Mouse (Mus musculus) heart, adult 8-10 months (tissue): Measurements from ENCODE around the gene Tex12. TPM values are rescaled to one million over a fixed set of nuclear protein-coding genes. Genes with fewer than 3 reads are reported as not detected.

Source experiments
- DNase-seq: peaks from one replicate; pipeline ENCODE4 v3.0.0; 2022; ENCODE audit warnings: low spot score
- total RNA-seq, 4 experiments: library from RNA; stranded (reverse); gene quantifications; 2 replicates each; pipeline ENCODE4 v1.2.4; 2022

Gene Tex12
- total RNA-seq, 4 experiments from 2014 or later: not detected

GRCm38 (mm10) chr9:50561918-50562360 is 814 bp upstream of the Tex12 start:
- no peak for DNase-seq

GRCm38 (mm10) chr9:50555094-50555446 is 6.1 kb downstream of the Tex12 start, which contains the start of gene Bco2:
Gene Bco2, minus strand, starts transcription at chr9:50555181.
- DNase-seq: no peak

- peak; percentile 34 for DNase-seq
Observed at GRCm38 (mm10) chr9:50554241-50555093, 6.7 kb downstream of the Tex12 start, which contains the start of gene Il18. Gene Il18, plus strand, starts transcription at chr9:50554827.

- DNase-seq: no peak
Observed at GRCm38 (mm10) chr9:50553547-50553946, 7.6 kb downstream of the Tex12 start.

- no peak for DNase-seq
Observed at GRCm38 (mm10) chr9:50552206-50552605, 8.9 kb downstream of the Tex12 start.

- no peak for DNase-seq
Observed at GRCm38 (mm10) chr9:50548936-50549335, 12.2 kb downstream of the Tex12 start.

DNA sequence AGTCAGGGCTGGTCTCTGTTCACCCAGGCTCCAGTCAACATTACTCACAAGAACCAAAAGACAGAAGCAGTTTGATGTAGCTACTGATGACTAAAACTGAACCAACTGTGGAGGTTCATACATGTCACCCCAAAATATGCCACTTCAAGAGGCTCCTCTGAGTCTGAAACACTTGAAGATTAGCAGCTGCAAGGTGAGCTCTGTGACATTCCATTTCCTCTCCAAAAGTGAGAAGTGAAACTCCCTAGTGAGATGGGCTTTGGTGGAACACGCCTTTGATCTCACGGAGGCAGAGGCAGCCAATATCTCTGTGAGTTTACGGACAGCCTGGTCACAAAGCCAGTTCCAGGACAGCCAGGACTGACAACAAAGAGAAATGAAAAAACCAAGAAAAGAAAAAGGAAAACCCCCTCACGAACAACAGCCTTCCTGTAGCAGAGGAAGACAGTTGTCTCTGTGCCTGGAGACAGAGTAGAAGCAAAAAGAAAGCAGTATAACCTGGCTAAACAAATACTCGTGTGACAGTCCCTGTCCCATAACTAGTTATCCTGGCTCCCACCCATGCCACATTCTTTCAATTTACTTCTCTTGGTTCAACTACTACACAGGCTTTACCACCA is 13.2 kb downstream of the Tex12 start:
- DNase-seq: no peak

- no peak for DNase-seq
Observed at GRCm38 (mm10) chr9:50542401-50542800, 18.7 kb downstream of the Tex12 start.

DNA sequence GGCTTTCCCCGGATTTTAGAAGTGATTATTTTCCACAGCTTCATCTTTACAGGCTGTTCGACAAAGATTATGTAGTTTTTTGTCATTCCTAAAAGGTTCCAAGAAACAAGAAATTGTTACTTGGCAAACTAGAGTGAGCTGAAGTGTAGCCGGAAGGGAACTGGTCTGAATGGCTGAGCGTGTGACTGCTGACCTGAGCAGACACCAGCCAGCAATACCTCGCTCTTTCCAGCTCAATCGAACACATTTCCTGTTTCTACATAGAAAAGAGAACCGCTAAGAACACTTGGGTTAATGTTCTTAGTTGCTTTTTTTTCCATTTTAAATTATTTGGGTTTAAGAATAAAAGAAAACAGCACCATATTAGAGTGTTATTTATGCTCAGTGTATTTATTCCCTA is 21.0 kb downstream of the Tex12 start:
- DNase-seq: no peak

GRCm38 (mm10) chr9:50537295-50537694 is 23.8 kb downstream of the Tex12 start:
- DNase-seq: no peak

- no peak for DNase-seq
Observed at GRCm38 (mm10) chr9:50536603-50537135, 24.5 kb downstream of the Tex12 start.

- DNase-seq: no peak
Observed at GRCm38 (mm10) chr9:50535930-50536329, 25.2 kb downstream of the Tex12 start.

DNA sequence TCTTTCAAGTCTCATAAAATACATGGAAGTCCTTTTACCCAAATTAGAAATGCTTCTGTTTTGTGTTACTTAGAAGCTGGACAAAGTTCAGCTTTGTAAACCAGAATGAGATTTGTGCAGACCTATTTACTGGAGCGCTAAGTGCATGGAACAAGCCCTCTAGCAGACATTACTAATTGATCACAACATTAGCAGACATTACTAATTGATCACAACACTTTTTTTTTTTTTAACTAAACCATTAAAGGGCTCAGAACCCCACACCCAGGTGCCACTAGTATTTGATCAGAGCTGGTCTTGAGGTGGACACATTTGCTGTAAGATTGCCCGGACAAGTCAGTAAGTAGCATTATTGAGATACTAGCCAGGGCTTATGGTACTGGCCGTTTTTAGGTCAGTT is 27.3 kb downstream of the Tex12 start:
- DNase-seq: no peak

DNA sequence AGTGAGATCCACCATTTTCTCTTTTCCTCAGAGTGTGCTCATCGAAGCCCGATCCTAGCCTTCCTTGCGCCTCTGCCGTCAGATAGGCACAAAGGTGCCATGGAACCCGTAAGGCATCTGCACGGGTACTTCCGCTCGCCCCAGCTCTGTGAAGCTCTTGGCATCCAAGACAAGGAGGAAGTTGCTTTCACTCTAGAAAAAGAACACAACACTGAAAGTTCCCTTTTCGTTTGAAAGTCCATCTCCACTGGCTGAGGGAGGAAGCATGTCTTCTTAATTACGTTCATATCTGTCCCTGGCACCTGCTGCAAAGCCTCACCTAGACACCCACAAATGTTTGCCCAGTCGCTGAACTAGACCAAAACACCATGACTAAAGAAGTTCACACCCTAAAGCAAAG is 27.8 kb downstream of the Tex12 start:
- no peak for DNase-seq

DNA sequence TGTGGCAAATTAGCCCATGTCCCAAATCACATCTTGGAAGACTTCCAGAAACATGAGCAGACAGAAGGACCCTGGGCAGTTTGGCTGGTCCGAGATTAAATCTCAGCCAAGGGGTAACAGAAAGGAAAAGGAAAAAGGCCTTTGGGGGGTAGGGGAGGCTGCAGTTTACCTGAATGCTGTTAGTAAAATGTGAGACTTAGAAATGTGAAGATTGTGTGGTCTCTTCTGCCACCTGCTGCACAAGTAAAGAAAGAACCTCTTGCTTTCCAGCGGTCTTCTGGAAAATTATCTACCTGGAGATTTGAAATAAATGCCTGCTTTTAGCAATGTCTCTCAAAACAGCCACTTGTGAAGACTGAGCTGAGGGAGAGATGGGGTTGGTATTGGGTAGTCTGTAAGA is 30.2 kb downstream of the Tex12 start:
- DNase-seq: no peak

DNA sequence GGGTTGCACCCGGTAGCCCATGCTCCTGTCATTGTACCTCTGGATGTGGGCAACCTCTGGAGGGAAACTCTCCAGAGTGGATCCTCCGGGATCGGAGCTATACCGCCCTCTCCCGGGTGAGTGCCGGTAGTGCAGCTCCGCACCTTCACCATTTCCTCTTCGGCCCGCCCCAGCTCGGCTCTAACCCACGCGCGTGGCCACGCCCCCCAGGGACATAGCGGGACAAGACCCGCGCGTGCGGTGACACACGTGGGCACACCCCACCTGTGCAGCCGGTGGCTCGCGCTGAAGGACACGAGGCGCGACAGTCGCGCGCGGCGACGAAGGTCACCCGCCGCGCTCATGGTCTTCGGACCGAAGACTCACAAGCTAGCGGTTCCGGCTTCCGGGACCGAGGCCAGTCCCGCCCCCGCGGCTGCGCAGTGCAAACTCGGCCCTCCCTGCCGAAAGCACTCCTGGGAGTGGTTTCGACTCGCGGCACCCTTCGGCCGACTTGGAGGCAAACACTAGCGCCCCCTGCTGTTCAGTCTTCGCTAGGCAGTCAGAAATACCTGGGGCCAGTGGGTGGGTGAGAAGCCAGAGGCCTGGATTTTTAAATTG is 32.7 kb downstream of the Tex12 start, which contains the start of gene Pts:
TSS of gene Pts (minus strand) at position 432 of the 600 bp plus-strand sequence.
- peak; percentile 95 for DNase-seq

GRCm38 (mm10) chr9:50527860-50528259 is 33.3 kb downstream of the Tex12 start:
- no peak for DNase-seq

GRCm38 (mm10) chr9:50525585-50525984 is 35.5 kb downstream of the Tex12 start:
- no peak for DNase-seq

DNA sequence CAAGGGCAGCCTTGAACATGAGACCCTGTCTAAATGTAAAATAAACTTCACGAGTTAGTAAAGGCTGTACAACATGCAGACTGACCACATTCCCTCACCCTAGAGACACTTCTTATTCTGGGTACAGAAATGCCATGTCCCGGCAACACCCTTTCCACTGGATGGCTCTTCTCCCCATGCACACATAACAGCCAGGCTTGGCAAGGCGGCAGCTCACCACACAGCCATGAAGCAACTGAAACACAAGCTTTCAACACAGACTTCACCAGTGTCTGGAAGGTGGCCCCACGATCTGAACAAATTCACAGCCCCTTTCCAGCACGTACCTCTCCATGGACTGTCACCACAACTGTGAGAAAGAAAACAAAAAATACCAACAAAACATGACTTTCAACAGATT is 36.2 kb downstream of the Tex12 start:
- DNase-seq: no peak

DNA sequence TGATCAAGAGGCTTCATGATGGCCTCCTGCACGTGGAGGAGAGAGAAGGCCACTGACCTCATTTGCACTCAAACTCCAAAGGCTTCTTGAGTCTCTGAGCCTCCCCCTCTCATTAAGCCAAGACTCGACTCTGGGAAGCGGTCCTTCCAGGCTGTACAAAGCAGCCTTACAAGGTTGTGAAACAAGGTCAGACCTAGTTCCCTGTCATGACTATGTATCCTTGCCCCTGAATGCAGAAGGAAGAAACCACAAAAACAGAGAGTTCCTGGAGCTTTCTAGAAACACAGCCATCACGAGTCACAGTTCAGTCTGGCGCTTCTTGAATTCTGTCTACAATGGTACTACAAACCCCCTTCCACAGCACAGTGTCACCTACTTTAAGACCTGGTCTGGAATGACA is 38.6 kb downstream of the Tex12 start:
- no peak for DNase-seq

DNA sequence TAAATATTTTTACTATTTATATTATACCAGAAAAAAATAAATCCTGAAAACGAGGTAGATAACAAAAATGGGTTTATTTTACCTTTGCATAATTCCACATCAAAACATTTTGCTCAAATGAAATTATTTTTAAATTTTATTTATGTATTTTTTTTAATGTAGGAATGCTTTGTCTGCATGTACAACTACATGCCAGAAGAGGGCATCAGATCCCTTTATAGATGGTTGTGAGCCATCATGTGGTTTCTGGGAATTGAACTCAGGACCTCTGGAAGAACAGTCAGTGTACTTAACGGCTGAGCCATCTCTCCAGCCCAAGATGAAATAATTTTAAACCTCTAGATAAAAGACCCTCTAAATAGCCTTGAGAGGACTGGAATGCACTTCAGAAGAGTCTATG is 39.6 kb downstream of the Tex12 start:
- DNase-seq: no peak

- no peak for DNase-seq
Observed at GRCm38 (mm10) chr9:50520748-50521147, 40.4 kb downstream of the Tex12 start.
